21 mouse cellular contexts compared by ENCODE assay signal in the genomic region with DNA sequence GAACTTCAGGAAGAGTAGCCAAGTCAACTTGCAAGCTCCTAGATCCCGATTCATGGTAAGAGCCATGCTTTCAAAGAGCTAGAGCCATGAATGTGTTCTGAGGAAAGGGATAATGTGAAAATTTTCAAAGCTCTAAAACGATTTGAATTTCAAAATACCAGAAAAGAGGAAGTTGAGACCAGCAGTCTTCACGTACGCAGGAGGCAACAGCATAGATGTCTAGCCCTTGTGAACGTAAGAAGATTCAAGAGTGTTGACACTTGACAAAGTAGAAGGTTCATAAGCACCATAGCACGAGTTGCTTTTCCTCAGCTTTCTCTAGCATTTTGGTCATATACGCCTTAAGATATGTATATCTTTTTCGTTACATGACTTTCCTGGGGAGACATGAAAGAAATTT. TPM values are rescaled to one million over a fixed set of nuclear protein-coding genes. Genes with fewer than 3 reads are reported as not detected.
DNase-seq lines count a peak whose midpoint lies in the region; ATAC-seq lines count a peak whose summit lies in the region.
"Had no signal": no experiment of that assay in that cellular context is flagged by ENCODE, and none has a peak within 500 bp of the region (broad histone marks: within the 10 kb centered on the region; RNA-seq: fewer than 3 reads in every experiment).

No protein-coding gene starts in this region.

- H3K4me1 ChIP-seq in embryonic facial prominence, embryonic 10.5 days = no peaks in the 10 kb centered on the region
- no peaks in the 10 kb centered on the region for H3K4me1 ChIP-seq in kidney, embryonic 14.5 days (ENCODE audit: control insufficient read depth, insufficient read depth, low read length)
- H3K4me1 ChIP-seq: embryonic facial prominence, embryonic 13.5 days; forebrain, embryonic 12.5 days; forebrain, embryonic 15.5 days; hindbrain, embryonic 12.5 days; hindbrain, embryonic 15.5 days had no signal

- no peak overlapping the region for H3K4me3 ChIP-seq in embryonic facial prominence, embryonic 10.5 days
- H3K4me3 ChIP-seq in kidney, embryonic 14.5 days (ENCODE audit: low read length) = no peak overlapping the region
- H3K4me3 ChIP-seq: embryonic facial prominence, embryonic 13.5 days; erythroblast, embryonic 14.5 days; forebrain, embryonic 12.5 days; forebrain, embryonic 15.5 days; heart, adult 2 months; hindbrain, embryonic 12.5 days; hindbrain, embryonic 15.5 days had no signal

- peak; percentile 11 for DNase-seq in splenic B cell, adult 2 months (ENCODE audit: low read depth, low spot score)
- no peak for DNase-seq in adrenal gland, postnatal 4 days (ENCODE audit: low spot score in 2 of 2)
- no peak for DNase-seq in embryonic facial prominence, embryonic 10.5 days (ENCODE audit: low spot score)
- DNase-seq: adrenal gland, postnatal 10 days; adrenal gland, postnatal 36 days; cerebellum, adult 11-12 months; cerebellum, adult 8-10 months; cerebellum, postnatal 14 days; gastrocnemius, postnatal 25 days; heart, adult 2 months had no signal

- H3K4me2 ChIP-seq in kidney, embryonic 14.5 days (replicated peaks; ENCODE audit: low read depth, low read length) = no peak overlapping the region
- H3K4me2 ChIP-seq: embryonic facial prominence, embryonic 13.5 days; forebrain, embryonic 12.5 days; forebrain, embryonic 15.5 days; heart, embryonic 11.5 days; hindbrain, embryonic 12.5 days; hindbrain, embryonic 15.5 days had no signal

- H3K9ac ChIP-seq in kidney, embryonic 14.5 days (ENCODE audit: low read depth, low read length) = no peak overlapping the region
- H3K9ac ChIP-seq: embryonic facial prominence, embryonic 13.5 days; forebrain, embryonic 12.5 days; forebrain, embryonic 15.5 days; hindbrain, embryonic 12.5 days; hindbrain, embryonic 15.5 days had no signal

- 92% methylated on average over 8 of the region's 8 CpGs for WGBS in embryonic facial prominence, embryonic 10.5 days
- 91% methylated on average over 8 of the region's 8 CpGs for WGBS in kidney, embryonic 14.5 days

- no peaks in the 10 kb centered on the region for H3K36me3 ChIP-seq in splenic B cell, adult 2 months (ENCODE audit: control insufficient read depth, insufficient read depth, low read length, poor library complexity, severe bottlenecking)
- peaks cover 6% of the 10 kb centered on the region; the same call in 1 of the 2 replicates for H3K36me3 ChIP-seq in embryonic facial prominence, embryonic 10.5 days (replicated peaks)
- peaks cover 2% of the 10 kb centered on the region; the same call in 1 of the 2 replicates for H3K36me3 ChIP-seq in kidney, embryonic 14.5 days (ENCODE audit: control insufficient read depth, insufficient read depth, low read length)
- H3K36me3 ChIP-seq: forebrain, embryonic 12.5 days; forebrain, embryonic 15.5 days; hindbrain, embryonic 15.5 days had no signal

- no peak overlapping the region for H3K27ac ChIP-seq in embryonic facial prominence, embryonic 10.5 days (replicated peaks)
- H3K27ac ChIP-seq in kidney, embryonic 14.5 days (ENCODE audit: low read depth, low read length) = no peak overlapping the region
- H3K27ac ChIP-seq: embryonic facial prominence, embryonic 13.5 days; forebrain, embryonic 12.5 days; forebrain, embryonic 15.5 days; heart, adult 2 months; hindbrain, embryonic 12.5 days; hindbrain, embryonic 15.5 days had no signal

- no peaks in the 10 kb centered on the region for H3K27me3 ChIP-seq in splenic B cell, adult 2 months (ENCODE audit: control insufficient read depth, insufficient read depth, low read length, poor library complexity, severe bottlenecking)
- no peaks in the 10 kb centered on the region for H3K27me3 ChIP-seq in embryonic facial prominence, embryonic 10.5 days (replicated peaks; ENCODE audit: low read depth, poor library complexity, severe bottlenecking)
- no peaks in the 10 kb centered on the region for H3K27me3 ChIP-seq in kidney, embryonic 14.5 days (ENCODE audit: control insufficient read depth, insufficient read depth, low read length)
- H3K27me3 ChIP-seq: embryonic facial prominence, embryonic 13.5 days; forebrain, embryonic 12.5 days; forebrain, embryonic 15.5 days; hindbrain, embryonic 12.5 days; hindbrain, embryonic 15.5 days had no signal

- H3K9me3 ChIP-seq in embryonic facial prominence, embryonic 10.5 days = no peaks in the 10 kb centered on the region
- no peaks in the 10 kb centered on the region for H3K9me3 ChIP-seq in kidney, embryonic 14.5 days (ENCODE audit: control insufficient read depth, low read length)
- H3K9me3 ChIP-seq: embryonic facial prominence, embryonic 13.5 days; forebrain, embryonic 12.5 days; forebrain, embryonic 15.5 days; hindbrain, embryonic 12.5 days; hindbrain, embryonic 15.5 days had no signal

- peak; percentile 56; the same call in 1 of the 2 replicates for ATAC-seq in common myeloid progenitor, adult 5-6 weeks (replicated peaks; ENCODE audit: low read depth, poor library complexity, severe bottlenecking)
- ATAC-seq in megakaryocyte, adult 5-6 weeks (ENCODE audit: poor library complexity, severe bottlenecking) = peak; percentile 62
- no peak for ATAC-seq in kidney, embryonic 14.5 days (ENCODE audit: low FRiP score, low TSS enrichment)
- ATAC-seq: activated CD4-positive, CD25-positive, alpha-beta regulatory T cell, adult 4 months; forebrain, embryonic 15.5 days had no signal

RNA-seq across cellular contexts. Expression of gene Mcee, which starts 11.6 kb away (rescaled TPM):
- total RNA-seq in common myeloid progenitor, adult 5-6 weeks (2017) = 27.4 and 81.6 TPM in 2 replicates
- total RNA-seq in megakaryocyte, adult 5-6 weeks (2015) = 59.7 and 65.8 TPM in 2 replicates
- 79.4 and 86.7 TPM in 2 replicates for total RNA-seq in megakaryocyte, adult 5-6 weeks (2017)
- 10 to 100 TPM; 59.1 to 64.7 TPM for total RNA-seq in adrenal gland, postnatal 4 days (2021)
- 44.0 and 44.6 TPM in 2 replicates for polyA plus RNA-seq in embryonic facial prominence, embryonic 10.5 days (2016; fragmentation: Nextera tagmentation; extraction: Ambion mirVana)
- 74.4 and 88.9 TPM in 2 replicates for polyA plus RNA-seq in kidney, embryonic 14.5 days (2014; fragmentation: Nextera tagmentation; extraction: Ambion mirVana)

RNA-seq across cellular contexts. Expression of gene Mphosph10, which starts 11.9 kb away (rescaled TPM):
- total RNA-seq in common myeloid progenitor, adult 5-6 weeks (2017) = 135 and 144 TPM in 2 replicates
- 31.4 and 35.7 TPM in 2 replicates for total RNA-seq in megakaryocyte, adult 5-6 weeks (2015)
- 61.6 and 67.3 TPM in 2 replicates for total RNA-seq in megakaryocyte, adult 5-6 weeks (2017)
- 10 to 100 TPM; 27.5 to 31.1 TPM for total RNA-seq in adrenal gland, postnatal 4 days (2021)
- 53.4 and 56.1 TPM in 2 replicates for polyA plus RNA-seq in embryonic facial prominence, embryonic 10.5 days (2016; fragmentation: Nextera tagmentation; extraction: Ambion mirVana)
- 48.8 and 52.1 TPM in 2 replicates for polyA plus RNA-seq in kidney, embryonic 14.5 days (2014; fragmentation: Nextera tagmentation; extraction: Ambion mirVana)

RNA-seq across cellular contexts. Expression of gene Fan1, which starts 30.1 kb away (rescaled TPM):
- 6.8 and 7.5 TPM in 2 replicates for total RNA-seq in common myeloid progenitor, adult 5-6 weeks (2017)
- total RNA-seq in megakaryocyte, adult 5-6 weeks (2015) = 1.2 and 2.0 TPM in 2 replicates
- total RNA-seq in megakaryocyte, adult 5-6 weeks (2017) = 3.0 and 3.3 TPM in 2 replicates
- total RNA-seq in adrenal gland, postnatal 4 days (2021) = 10 to 100 TPM; 15.4 to 16.1 TPM
- 9.4 and 10.7 TPM in 2 replicates for polyA plus RNA-seq in embryonic facial prominence, embryonic 10.5 days (2016; fragmentation: Nextera tagmentation; extraction: Ambion mirVana)
- polyA plus RNA-seq in kidney, embryonic 14.5 days (2014; fragmentation: Nextera tagmentation; extraction: Ambion mirVana) = 6.6 and 9.8 TPM in 2 replicates
